ENCODE assay signal across 19 mouse cellular contexts in the genomic region with DNA sequence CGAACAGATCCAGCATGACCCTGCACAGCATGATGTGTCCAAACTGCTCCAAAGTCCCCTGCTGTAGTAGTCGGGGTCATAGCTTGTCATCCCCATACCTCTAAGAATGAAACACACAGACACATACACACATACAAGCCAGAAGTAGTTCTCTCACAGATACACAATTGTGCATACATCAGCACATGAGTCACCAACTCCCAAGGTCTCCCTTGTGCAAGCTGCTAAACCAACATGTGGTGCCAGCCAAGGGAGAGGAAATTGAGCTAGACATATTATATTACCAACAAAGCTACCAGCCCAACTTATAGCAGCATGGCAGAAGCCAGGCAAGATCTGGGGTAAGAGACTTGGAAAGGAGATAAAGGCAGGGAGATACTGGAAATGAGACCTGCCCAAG.
"Had no signal": no experiment of that assay in that cellular context is flagged by ENCODE, and none has a peak within 500 bp of the region (broad histone marks: within the 10 kb centered on the region; RNA-seq: fewer than 3 reads in every experiment).

No protein-coding gene starts in this region.

- H3K27ac ChIP-seq: layer of hippocampus, adult 2 months; left cerebral cortex, adult 2 months; limb, embryonic 15.5 days; liver, embryonic 13.5 days; lung, embryonic 15.5 days; macrophage; midbrain, embryonic 15.5 days; neural tube, embryonic 13.5 days; stomach, embryonic 15.5 days had no signal

- H3K36me3 ChIP-seq: limb, embryonic 15.5 days; liver, embryonic 13.5 days; lung, embryonic 15.5 days; midbrain, embryonic 15.5 days; neural tube, embryonic 13.5 days; stomach, embryonic 15.5 days had no signal

- H3K4me3 ChIP-seq: layer of hippocampus, adult 2 months; left cerebral cortex, adult 2 months; limb, embryonic 15.5 days; liver, embryonic 13.5 days; lung, embryonic 15.5 days; megakaryocyte, embryonic 14.5 days; midbrain, embryonic 15.5 days; neural tube, embryonic 13.5 days; stomach, embryonic 15.5 days had no signal

- H3K9ac ChIP-seq: limb, embryonic 15.5 days; liver, embryonic 13.5 days; liver, postnatal 0 days; lung, embryonic 15.5 days; midbrain, embryonic 15.5 days; neural tube, embryonic 13.5 days; stomach, embryonic 15.5 days had no signal

- H3K27me3 ChIP-seq: limb, embryonic 15.5 days; liver, embryonic 13.5 days; lung, embryonic 15.5 days; megakaryocyte, embryonic 14.5 days; midbrain, embryonic 15.5 days; neural tube, embryonic 13.5 days; stomach, embryonic 15.5 days had no signal

- H3K4me2 ChIP-seq: limb, embryonic 15.5 days; liver, embryonic 13.5 days; lung, embryonic 15.5 days; midbrain, embryonic 11.5 days; midbrain, embryonic 15.5 days; neural tube, embryonic 13.5 days; stomach, embryonic 15.5 days had no signal

- ATAC-seq: liver, postnatal 0 days; midbrain, embryonic 15.5 days had no signal

- H3K4me1 ChIP-seq: limb, embryonic 15.5 days; liver, embryonic 13.5 days; lung, embryonic 15.5 days; megakaryocyte, embryonic 14.5 days; stomach, embryonic 15.5 days had no signal

- H3K9me3 ChIP-seq: limb, embryonic 15.5 days; liver, embryonic 13.5 days; lung, embryonic 15.5 days; megakaryocyte, embryonic 14.5 days; midbrain, embryonic 15.5 days; neural tube, embryonic 13.5 days; stomach, embryonic 15.5 days had no signal

- DNase-seq: kidney, adult 8-10 months; kidney, postnatal 4 days; liver, embryonic 13.5 days; liver, postnatal 0 days; lung, postnatal 14 days; retina, postnatal 1 day; right cerebral cortex, postnatal 14 days; thymus, adult 2 months; thymus, postnatal 25 days had no signal
